Mouse (Mus musculus) left cerebral cortex, postnatal 14 days (tissue): ENCODE data around the gene Grn. TPM values are rescaled to one million over a fixed set of nuclear protein-coding genes. Genes with fewer than 3 reads are reported as not detected.
A peak's percentile ranks its signal among the peaks of the same experiment; 100 is the strongest.

Source experiments
- DNase-seq, 2 experiments: peaks; one replicate each; pipeline ENCODE4 v3.0.0; 2021 to 2022; ENCODE audit warnings: low spot score in 2 of 2, mixed read lengths in 1 of 2
- intact Hi-C: fragments of 180-260 bp; cut with DNase I; formaldehyde crosslinking; loops from one replicate; pipeline ENCODE4 v1.15.1; 2025
- total RNA-seq, 2 experiments: library from RNA; stranded (reverse); gene quantifications; 2 replicates each; pipeline ENCODE4 v1.2.3; 2021

Gene Grn
- total RNA-seq, 2 experiments from 2014 or later, result 74.3 to 78.5 TPM

DNA sequence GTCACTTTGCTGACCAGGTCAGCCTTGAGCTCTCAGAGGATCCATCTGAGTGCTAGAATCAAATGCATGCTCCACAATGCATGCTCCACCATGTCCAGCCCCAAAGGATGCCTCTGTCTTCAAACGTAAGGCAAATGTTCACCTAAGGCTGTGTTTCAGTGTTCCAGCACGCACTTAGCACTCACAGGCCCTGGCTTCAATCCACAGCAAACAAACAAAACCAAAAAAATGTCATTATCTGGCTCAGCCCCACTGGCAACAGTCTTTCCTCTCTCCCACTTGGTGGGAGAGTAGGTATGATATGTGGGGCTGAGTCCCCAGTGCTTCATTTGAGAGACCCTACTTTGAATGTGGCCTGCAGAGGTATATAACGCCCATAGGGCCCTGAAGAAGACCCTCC is 19.1 kb upstream of the Grn start:
- no peak for DNase-seq
- intact Hi-C loops, result loop anchor here (2.0 kb wide), 1 partner anchor 102 kb away; no protein-coding TSS in a partner anchor

DNA sequence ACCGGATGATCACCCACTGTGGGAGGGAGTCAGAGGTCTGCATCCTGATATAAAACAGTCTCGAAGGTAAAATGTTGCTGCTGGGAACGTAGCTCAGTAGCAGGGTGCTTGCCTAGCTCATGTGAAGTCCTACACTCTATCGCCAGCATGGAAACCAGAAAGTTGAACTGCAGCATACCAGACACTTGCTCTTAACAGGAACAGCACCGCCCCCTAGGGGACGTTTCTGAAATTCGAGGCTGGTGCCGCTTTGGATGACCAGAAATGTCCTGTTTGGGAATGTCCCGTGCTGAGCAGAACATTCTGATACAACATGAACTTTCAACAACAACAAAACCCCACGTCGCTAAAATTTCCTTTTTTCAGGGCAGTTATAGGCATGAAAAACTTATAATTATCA is 18.4 kb upstream of the Grn start:
- DNase-seq, result peak; percentile 93 to 95
- intact Hi-C loops, result loop anchor here (2.0 kb wide), 1 partner anchor 103 kb away; no protein-coding TSS in a partner anchor

DNA sequence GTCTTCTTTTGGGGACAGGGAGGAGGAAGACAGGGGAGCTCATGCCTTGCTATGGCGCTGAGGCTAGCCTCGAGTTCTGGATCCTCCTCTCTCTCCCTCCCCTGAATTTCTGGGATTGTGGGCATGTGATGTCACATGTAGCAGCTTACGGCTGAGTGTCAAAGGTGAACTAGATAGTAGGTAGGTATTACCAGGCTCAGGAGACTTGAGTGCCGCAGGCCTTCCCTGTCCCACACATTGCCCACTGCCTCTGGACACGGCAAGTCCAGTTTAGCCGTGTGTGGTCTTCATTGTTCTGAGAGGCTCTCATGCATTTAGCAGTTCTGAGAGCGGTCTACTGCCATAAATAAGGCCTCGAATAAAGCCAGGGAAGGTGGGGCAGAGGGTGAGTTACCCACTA is 17.1 kb upstream of the Grn start:
- intact Hi-C loops, result no loop called here

DNA sequence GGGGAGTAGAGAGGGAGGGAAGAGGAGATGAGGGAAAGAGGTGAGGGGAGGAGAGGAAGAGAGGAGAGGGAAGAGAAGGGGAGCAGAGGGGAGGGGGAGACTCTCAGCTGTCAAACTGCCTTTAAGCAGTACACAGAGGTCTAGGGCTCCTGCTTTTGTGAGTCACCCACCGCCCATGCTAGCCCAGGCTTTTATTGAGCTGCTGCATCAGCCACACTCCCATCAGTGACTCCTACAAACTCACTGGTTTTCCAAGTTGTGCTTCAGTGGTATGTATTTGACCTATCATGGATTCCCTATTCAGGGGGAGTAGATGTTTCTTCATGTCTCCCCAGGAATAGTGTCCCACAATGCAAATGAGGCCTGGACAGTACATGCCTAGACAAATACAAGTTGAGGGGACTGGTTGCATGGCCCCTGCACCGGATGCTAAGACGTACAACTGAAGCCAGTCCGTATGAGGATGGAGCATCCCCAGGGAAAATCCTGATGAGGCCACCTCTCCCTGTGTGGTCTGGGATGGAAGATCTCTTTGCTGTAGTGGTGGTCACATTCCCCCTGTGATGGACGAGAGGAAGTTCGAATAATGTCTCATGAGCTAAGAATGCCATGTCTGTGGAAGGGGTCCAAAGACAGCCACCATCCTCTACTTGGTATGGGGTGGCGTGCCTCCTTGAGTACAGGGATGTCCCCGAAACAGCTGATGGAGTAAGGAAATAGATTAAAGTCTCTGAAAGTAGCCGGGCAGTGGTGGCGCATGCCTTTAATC is 14.9 kb upstream of the Grn start:
- no peak for DNase-seq
- intact Hi-C loops, result no loop called here

More for the DNA sequence above, 17.1 kb upstream of the Grn start:
- DNase-seq, result no peak

DNA sequence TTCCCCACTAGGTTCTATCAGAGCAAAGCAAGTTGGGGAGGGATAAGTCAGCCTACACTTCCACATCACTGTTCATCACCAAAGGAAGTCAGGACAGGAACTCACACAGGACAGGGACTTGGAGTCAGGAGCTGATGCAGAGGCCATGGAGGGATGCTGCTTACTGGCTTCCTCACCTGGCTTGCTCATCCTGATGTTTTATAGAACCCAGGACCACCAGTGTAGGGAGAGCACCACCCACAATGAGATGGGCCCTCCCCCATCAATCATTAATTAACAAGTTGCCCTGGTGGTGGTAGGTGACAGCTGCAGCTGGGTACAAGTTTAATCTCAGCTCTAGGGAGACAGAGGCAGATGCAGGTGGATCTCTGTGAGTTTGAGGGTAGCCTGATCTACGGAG is 13.0 kb upstream of the Grn start:
- intact Hi-C loops, result no loop called here
- DNase-seq, result no peak

DNA sequence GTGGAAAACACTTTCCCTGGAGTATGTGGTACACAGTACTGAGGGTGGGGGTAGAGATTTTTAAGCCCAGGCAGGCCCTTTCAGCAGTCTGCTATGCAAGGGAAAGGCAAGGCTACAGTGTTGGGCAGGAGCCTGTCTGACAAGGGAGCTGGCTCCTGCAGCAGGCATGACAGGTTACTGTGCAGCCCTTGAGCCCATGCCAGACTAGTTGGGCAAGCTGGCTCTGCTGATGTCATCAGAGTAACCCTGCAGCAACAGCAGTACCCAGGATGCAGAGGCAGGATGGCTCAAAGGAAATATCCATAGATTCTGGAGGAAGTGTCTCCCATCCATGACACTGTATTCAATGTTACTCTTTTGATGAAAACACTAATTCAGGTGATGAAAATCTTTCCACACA is 11.2 kb upstream of the Grn start:
- DNase-seq, result no peak

DNA sequence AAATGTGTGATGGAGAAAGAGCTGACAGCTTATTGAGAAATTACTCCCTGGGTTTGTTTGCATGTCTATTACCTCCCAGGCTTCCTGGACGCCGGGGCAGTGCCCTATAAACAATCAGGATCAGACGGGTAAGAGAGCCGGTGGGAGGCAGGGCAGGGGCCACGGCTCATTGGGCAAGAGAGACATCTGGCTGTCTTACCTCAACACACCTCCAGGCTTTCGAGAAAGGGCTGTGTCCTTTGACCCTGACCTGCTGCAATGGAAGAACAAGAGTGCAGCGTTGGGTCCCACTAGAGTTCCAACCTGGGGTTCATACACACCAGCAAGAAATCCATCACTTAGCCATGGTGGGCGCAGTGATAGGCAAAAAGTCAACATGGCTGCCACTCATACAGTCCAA is 8.6 kb upstream of the Grn start:
- intact Hi-C loops, result no loop called here
- DNase-seq, result no peak

More for the DNA sequence above, 11.2 kb upstream of the Grn start:
- intact Hi-C loops, result no loop called here

DNA sequence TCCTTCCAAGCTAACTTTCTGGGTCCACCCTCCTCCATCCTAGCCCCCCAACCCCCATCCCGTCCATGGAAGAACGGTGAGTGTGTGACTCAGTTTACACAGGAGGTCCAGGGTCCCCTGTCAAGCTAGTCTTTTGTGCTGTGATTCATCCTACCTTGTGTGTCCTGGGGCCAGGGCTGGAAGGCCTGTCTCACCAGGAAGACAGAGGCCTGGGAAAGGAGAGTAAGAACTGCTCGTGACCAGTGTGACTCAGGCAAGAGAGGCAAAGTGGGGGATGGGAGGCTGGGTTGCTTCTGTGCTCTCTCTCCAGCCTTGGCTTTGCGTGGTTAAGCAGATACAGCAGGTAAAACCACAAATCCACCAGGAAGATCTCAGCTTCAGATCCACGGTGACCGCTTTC is 5.4 kb upstream of the Grn start:
- no peak for DNase-seq
- intact Hi-C loops, result no loop called here

DNA sequence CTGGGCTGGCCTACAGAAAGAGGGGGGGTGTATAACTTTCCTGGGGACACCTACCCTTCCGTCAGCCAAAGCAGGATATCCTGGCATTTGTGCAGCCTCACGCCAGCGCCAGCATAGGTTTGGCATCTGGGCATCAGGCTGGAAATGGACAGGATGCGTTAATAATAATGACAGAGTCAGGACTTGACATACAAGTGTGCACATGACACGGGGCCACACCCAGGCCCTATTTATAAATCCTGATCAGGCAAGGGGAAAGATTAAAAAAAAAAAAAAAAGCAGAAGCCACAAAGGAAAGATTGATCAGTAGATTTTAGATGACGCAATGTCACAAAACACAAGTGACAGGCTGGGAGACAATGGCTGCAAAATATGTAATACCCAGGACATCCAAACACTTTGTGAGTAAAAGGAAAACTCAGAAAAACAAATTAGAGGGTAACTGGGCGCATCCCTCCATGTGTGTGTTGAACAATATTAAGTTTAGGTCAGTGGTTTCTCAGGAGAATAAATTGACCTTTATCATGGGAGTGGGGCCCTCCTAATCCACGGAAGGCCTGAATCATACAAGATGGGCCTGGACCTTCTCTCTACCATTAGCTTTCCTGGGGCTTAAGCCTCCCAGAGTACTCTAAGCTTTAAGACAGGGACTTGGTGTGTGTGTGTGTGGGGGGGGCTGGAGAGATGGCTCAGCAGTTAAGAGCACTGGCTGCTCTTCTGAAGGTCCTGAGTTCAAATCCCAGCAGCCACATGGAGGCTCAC is 4.4 kb upstream of the Grn start:
- DNase-seq, result no peak

DNA sequence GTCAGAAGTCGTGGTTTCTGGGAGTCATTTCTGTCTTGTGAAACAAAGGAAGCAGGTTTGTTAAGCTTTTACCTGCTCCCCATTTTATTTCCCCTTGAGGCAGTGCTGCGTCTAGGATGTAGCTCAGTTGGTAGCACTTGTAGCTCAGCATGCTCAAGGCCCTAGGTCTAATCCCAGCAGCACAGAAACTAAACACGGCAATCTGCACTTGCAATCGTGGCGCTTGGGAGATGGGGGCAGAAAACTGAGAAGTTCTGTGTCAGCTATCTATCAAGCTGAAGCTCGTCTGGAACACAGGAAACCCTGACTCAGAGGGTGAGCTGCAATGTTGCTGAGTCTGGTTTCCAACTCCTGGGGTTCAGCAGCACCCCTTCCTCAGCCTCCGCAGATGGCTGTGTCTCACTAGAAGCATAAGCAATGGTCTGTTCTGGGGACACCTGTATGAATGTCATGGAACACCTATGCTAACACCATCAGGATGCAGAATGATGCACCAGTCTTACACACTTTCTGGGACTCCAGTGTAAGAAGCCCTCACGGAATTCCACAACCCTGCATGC is 1.1 kb upstream of the Grn start:
- DNase-seq, result peak in 1 of 2 experiments; percentile 13
- intact Hi-C loops, result no loop called here

More for the DNA sequence above, 4.4 kb upstream of the Grn start:
- intact Hi-C loops, result no loop called here

DNA sequence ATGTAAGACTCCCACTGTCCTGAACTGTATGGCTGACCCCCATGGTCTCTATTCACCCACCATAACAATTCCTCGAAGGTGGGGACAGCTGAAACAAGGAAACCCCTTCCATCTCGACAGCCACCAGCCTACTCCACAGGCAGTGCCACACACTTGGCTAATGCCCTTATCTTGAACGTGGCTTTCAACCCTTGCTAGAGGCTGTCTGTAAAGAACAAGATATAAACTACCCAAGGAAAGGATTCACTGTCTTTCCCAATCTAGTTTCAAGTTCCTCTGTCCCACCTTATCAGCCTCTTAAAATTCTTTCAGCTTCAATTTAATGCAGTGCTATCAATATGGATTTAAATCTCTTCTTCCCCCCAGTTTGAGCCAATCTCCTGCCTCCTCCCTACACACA is 564 bp upstream of the Grn start:
- intact Hi-C loops, result no loop called here
- no peak for DNase-seq

DNA sequence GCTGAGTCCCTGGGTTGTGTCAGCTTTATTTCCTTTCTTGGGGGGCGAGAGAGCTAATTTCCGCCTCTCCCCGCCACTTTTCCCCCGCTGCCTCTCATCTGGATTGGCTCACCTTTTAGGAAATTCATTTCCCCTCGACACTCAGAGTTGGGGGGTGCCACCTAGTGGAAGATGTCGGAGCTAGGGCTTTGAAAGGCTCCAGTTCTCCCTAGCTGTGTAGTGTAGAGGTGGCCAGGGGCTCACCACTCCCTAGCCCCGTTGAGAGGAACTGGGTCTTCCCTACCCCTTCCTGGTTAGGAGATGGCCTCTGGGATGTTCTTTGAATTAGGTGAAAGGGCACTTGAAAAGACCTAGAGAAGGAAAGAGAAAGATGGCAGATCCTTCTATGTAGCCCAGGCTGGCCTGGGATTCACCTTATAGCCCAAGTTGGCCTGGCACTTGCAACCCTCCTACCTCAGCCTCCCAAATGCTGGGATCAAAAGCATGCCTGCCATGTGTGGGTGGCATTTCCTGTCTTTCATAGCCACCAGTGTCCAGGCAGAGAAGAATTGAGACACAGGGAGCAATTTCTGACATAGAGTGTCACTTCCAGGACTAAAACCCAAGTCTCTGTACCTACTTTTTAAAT is 1.0 kb downstream of the Grn start:
- intact Hi-C loops, result loop anchor here (2.0 to 5.0 kb wide), 3 partner anchors 22 to 122 kb away; no protein-coding TSS in a partner anchor
- peak; percentile 77 to 87 for DNase-seq

DNA sequence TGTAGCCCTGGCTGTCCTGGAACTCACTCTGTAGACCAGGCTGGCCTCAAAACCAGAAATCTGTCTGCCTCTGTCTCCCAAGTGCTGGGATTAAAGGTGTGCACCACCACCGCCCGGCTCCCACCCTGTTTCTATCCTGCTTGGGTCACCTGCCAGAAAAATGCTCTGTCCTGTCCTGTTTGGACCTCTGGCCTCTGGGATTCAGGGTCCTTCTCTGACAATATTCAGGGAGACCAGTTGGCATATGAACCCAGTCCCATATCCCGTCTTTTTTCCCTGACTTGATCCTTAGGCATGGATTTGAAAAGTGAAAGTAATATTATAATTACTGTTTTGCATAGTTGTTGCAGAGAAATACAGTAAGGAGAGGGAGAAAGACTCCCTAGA is 1.6 kb downstream of the Grn start:
- DNase-seq, result no peak
- intact Hi-C loops, result loop anchor here (2.0 to 5.0 kb wide), 3 partner anchors 23 to 123 kb away; no protein-coding TSS in a partner anchor

DNA sequence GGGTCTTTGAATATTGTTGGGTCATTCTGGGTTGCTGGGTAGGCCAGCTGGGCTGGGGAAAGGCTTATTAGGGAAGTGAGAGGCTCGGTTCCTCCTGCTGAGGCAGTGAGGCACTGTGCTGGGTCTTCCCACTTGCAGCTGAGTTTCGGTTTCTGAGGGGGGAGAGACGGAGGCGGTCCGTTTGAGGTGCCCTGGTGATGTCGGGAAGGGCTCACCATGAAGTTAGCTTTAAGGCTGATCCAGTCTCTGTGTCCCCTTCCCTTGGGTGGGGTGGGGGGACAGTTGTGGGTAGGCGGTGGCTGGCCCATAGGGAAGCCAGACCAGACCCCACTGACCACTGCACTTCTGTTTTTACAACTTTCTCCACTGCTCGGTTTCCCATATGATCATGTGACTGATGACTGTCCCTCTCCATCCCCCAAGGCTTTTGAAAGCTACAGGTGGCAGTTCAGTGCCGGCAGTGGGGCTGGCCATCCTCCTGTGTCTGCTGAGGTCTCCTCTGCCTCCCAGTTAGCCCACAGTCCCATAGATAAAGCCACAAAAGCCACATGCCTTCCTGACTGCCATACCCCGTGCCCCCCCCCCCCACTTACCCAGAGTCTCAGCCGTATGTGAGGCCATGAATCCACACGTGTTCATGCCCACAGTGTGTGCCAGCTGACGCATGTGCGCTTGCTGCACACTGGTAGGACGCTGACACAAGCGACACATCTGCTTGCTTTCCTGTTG is 2.2 kb downstream of the Grn start:
- peak in 1 of 2 experiments; percentile 17 for DNase-seq
- intact Hi-C loops, result loop anchor here (5.0 kb wide), 1 partner anchor 35 kb away; no protein-coding TSS in a partner anchor

DNA sequence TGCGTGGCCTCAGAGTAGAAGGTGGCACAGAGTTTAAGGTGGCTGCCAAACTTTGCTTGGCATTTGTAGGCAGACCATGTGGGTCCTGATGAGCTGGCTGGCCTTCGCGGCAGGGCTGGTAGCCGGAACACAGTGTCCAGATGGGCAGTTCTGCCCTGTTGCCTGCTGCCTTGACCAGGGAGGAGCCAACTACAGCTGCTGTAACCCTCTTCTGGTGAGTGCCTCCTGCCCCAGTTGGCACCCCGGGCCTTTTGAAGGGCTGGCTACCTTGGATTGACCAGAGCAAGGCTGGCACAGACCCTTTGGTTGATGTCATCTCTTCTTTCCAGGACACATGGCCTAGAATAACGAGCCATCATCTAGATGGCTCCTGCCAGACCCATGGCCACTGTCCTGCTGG is 2.8 kb downstream of the Grn start:
- DNase-seq, result peak; percentile 44 to 61
- intact Hi-C loops, result loop anchor here (5.0 kb wide), 1 partner anchor 36 kb away; no protein-coding TSS in a partner anchor

DNA sequence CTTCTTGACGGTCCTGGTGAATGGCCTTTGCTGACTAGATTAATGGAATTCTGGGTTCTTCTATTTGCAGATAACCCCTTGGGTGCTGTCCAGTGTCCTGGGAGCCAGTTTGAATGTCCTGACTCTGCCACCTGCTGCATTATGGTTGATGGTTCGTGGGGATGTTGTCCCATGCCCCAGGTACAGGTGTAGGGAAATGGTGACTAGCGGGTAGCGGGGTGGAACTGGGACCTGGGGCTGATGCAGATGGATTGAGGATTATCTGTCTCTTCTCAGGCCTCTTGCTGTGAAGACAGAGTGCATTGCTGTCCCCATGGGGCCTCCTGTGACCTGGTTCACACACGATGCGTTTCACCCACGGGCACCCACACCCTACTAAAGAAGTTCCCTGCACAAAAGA is 3.8 kb downstream of the Grn start:
- DNase-seq, result no peak
- intact Hi-C loops, result loop anchor here (5.0 kb wide), 1 partner anchor 37 kb away; no protein-coding TSS in a partner anchor

DNA sequence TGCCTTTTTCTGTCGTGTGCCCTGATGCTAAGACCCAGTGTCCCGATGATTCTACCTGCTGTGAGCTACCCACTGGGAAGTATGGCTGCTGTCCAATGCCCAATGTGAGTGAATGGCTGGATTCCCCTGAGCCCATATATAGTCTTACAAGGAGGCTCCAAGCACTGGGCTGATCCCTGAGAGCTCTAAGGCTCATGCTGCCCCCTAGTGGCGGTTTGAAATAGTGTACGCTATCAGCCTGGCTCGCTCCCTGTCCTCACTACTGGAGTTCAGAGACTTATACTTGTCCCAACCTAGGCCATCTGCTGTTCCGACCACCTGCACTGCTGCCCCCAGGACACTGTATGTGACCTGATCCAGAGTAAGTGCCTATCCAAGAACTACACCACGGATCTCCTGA is 4.3 kb downstream of the Grn start:
- DNase-seq, result peak; percentile 95 to 96
- intact Hi-C loops, result loop anchor here (5.0 kb wide), 1 partner anchor 37 kb away; no protein-coding TSS in a partner anchor

DNA sequence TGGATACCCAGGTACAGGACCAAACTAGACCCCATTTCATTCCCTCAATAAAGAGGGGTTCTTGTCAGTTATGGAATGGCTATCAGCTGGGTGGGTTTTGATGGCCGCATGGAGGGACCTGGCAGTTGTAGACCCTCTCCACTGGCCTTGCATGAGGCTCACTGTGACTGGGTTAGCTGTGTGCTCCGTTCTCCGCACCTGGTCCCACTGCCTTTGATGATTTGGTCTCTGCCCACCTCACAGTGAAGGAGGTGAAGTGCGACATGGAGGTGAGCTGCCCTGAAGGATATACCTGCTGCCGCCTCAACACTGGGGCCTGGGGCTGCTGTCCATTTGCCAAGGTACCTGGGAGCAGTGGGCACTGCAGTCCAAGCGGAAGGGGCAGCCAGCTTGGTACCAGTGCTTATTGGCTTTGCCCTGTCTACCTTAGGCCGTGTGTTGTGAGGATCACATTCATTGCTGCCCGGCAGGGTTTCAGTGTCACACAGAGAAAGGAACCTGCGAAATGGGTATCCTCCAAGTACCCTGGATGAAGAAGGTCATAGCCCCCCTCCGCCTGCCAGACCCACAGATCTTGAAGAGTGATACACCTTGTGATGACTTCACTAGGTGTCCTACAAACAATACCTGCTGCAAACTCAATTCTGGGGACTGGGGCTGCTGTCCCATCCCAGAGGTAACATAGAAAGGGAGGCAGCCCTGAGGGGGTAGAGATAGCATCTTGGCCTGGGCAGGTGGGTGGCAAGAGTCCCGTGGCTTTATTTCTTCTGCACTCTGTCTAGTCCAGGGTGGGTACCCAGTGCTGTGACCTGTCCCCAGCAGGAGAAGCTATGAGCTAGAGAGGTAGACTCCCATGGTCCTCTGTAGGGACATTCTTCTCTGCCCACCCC is 4.9 kb downstream of the Grn start:
- intact Hi-C loops, result loop anchor here (5.0 kb wide), 1 partner anchor 38 kb away; no protein-coding TSS in a partner anchor
- peak in 1 of 2 experiments; percentile 16 for DNase-seq
